Mouse (Mus musculus): ENCODE measurements around the gene Rcbtb1.

- no peak for TF ChIP-seq POLR2A (IDR thresholded peaks at IDR 0.05; ENCODE audit: extremely low read depth, insufficient read depth, low read length)
- TF ChIP-seq CTCF (IDR thresholded peaks at IDR 0.05; ENCODE audit: low read depth, low read length), result no peak
Observed at GRCm38 (mm10) chr14:59157016-59157698, 43.9 kb upstream of the Rcbtb1 start.
